Mouse (Mus musculus): Measurements from ENCODE around the gene Stxbp6.
A peak's percentile ranks its signal among the peaks of the same experiment; 100 is the strongest.
"Not testable (repeated sequence)": the region's sequence is repeated elsewhere in the genome, so short reads cannot be mapped to it uniquely, and the experiment has no call there.

Gene Stxbp6

DNA sequence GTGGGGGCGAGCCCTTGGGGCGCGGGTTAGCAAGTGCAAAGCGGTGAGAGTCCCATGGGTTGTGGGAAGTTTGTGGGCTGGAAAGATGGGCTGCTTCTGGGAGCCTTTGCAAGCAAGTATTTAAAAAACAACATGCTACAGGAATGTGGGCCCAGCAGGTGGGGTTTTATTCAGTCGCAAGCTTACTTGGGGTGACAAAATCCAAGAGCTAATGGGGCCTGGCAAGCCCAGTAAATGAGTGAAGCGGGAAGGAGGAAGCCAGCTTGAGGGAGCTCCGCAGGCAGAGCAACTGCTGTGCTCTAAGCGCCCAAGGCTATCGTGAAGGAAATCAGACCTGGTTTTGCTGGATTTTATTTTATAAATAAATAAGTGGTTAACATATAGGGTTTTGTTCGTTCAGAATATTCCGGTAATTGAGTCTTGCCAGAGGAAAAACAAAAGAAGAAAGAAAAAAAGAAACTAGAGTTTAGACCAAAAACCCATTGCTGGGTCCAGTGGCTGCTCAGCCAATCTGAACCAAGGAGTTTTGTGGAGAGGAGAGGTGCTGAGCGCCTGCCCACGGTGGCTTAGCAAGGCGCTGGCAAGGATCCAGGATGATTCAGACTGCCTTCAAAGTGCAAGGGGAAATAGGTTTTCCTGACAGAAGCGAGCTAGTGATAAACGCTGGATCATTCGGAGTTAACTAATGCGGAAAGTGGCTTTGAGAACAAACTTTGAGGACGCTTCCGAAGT lies at the start of gene Stxbp6:
TSS of gene Stxbp6 (minus strand) at position 99 of the 732 bp plus-strand sequence.
- no peak for DNase-seq (ENCODE audit: low spot score in 2 of 2)

DNA sequence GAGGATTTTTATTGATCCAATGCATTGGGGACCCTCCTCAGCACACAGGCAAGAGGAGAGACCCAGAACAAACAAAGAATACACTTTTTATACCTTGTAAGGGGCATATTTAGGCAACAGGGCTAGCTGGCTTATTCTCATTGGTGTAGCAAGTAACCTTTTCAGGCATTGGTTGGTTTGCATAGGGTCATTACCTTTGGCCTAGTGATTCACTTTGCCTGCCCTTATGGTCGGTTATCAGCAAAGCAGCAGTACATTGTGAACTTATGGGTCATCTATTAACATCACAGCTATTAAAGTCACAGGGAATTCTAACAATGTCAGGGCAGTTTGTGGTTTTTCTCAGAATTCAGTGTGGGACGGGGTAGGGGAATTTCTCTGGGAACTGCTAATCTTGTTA lies 28.4 kb upstream of the Stxbp6 start:
- not testable (repeated sequence) for DNase-seq (ENCODE audit: low spot score in 2 of 2)

DNA sequence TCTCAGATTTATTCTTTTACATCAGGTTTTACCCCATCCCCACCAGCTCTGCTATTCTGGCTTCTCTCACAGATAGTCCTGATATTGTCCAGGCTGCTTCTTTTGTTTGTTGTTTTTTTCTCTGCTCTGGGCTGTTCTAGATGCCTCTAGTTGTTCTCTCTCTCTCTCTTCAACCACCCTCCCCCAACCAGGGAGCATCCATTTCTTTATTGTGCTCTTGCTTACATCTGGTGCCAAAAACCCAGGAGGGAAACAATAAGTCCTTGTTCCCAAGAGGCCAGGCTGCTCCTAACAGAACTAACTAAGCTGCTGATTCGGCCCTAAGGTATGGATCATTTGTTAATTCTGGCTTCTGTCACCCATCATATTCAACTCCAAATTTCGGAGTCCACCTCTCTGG lies 19.2 kb upstream of the Stxbp6 start:
- DNase-seq (ENCODE audit: low spot score in 2 of 2): no peak

DNA sequence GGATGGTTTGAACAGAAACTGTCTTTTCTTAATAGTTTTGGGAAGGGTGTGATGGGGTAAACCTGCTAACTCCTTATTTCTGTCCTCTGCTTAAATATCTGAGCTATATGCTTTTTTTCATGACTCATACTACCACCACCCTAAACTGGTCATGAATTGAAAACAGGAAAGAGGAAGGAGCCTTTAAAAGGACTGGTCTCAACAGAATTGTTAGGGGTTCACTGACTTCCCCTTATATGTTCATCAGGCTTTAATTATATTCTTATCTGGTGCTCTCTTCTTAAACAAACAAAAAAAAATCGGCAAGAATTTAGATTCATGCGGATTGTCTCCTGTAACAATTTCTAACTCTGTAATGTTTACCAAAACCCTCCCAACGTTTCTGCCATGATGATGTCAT lies 17.9 kb upstream of the Stxbp6 start:
- no peak for DNase-seq (ENCODE audit: low spot score in 2 of 2)

DNA sequence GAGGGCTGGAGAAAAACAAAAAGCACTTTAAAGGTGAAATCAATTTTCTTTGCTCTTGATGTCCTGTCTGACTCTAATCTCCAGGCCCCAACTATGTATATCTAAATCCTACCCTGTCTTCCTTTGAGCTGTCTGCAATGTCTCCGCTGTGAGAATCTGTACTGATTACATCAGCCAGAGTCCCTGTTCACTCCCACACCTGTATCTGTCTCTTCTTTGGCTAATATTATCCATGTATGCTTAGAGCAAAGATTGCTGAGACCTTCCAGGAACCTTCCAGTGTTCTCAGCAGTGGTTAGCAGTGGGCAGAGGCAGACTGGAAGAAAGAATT lies 8.6 kb upstream of the Stxbp6 start:
- no peak for DNase-seq (ENCODE audit: low spot score in 2 of 2)

DNA sequence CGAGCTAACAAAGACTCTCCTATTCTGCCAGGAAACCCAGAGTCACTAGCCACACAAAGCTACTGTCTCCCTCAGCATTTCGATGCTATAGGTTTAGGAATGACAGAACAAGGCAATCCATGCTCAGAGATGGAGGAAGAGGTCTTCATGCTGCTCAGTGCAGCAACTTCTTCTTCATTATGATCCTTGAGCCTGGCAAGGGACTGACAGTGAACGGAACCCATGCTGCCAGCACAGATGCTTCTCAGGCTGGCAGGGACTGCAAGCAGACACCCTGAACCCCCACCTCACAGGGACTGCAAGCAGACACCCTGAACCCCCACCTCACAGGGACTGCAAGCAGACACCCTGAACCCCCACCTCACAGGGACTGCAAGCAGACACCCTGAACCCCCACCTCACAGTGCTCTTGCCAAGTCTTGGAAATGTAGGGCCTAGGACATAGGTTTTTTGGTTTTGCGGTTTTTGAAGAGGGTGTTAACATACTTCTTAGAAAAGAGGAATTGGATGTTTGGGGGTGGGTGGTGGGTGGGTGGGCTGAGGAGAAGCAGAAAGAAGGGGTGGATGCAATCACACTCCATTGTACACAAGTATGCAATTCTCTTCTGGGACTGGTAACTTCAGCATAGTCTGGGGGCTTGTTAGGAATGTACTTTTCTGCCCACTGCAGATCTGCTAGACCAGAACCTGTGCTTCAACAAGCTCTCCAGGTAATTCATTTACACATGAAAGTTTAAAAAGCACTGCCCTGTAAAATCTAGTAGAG lies 8.1 kb upstream of the Stxbp6 start:
- DNase-seq (ENCODE audit: low spot score in 2 of 2): no peak

DNA sequence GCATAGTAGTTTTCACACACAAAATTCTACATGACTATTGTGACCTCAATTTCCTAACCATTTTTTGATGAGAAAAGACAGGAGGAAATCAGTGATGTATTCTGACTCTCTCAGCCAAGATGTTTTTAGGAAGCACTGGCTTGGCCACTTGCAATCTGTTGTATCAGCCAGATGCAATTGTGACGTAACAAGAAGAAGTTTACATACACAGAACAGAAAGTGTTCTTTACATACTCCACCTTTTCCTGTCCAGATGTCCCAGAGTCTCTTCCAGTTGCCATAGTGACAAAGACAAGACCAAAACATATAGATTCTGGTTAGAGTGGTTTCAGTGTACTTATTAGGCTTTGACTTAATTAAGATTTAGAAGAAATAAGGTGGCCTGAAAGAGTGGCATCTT lies 7.1 kb upstream of the Stxbp6 start:
- DNase-seq (ENCODE audit: low spot score in 2 of 2): no peak

DNA sequence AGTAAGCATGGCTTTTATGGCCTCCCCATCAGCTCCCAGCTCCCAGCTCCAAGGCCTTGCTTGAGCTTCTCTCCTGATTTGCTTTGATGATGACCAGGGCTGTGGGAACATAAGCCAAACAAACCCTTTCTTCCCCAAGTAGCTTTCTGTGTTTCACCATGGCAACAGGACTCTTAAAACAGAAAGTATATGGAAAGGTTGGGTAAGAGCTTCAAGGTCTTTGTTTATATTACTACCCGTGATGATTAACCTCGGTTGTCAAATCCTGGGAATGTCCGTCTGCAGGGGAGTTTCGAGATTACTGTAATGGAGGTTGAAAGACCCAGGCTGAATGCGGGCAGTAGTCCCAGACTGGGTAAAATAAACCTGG lies 6.2 kb upstream of the Stxbp6 start:
- no peak for DNase-seq (ENCODE audit: low spot score in 2 of 2)

DNA sequence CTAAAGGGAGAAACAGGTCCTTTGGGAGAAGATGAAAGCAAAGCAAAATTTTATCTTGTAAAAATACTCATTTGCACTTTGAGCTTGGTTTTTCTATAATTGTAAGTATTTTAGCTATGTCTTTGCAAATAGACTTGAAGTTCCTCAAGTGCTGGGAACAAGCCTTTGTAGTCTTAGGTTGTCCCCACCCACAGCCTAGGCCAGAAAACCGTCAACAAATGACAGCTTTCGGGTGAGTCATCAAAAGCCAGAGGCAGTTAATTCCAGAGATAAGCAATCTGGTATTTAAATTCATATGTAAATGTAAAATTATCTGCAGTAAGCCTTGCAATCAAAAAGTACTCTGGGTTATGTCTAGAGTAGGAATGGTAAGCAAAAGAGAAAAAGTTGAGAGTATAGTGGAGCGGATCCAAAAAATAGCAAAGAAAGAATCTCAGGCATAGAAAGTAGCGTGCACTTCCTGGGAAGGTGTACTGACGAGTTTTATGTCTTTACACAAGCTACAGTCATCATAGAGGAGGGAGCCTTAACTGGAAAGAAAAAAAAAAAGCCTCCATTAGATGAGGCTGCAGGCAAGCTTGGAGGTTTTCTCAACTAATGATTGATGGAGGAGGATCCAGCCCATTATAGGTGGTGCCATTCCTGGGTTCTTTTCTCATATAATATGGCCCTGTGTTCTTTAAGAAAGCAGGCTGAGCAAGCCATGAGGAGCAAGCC lies 5.7 kb upstream of the Stxbp6 start:
- no peak for DNase-seq (ENCODE audit: low spot score in 2 of 2)

DNA sequence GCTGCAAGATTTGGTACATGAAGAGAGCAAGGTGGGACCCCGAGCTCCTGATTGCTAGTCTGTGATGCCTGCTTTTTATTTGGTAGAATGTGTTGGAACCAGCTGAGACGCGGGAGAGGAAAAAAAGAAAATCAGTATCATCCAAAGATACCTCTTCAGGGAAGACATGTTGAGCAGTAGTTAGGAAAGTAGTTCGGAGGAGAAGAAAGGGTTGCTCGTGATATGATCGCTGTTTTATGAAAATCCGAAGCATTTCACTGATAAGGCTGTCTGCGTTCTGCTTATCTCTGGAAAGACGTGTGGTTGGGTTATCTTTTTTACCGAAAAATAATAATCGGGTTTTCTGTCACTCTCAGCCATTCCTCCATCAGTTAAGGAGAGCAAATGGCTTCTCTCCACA lies 1.1 kb upstream of the Stxbp6 start:
- DNase-seq (ENCODE audit: low spot score in 2 of 2): no peak

DNA sequence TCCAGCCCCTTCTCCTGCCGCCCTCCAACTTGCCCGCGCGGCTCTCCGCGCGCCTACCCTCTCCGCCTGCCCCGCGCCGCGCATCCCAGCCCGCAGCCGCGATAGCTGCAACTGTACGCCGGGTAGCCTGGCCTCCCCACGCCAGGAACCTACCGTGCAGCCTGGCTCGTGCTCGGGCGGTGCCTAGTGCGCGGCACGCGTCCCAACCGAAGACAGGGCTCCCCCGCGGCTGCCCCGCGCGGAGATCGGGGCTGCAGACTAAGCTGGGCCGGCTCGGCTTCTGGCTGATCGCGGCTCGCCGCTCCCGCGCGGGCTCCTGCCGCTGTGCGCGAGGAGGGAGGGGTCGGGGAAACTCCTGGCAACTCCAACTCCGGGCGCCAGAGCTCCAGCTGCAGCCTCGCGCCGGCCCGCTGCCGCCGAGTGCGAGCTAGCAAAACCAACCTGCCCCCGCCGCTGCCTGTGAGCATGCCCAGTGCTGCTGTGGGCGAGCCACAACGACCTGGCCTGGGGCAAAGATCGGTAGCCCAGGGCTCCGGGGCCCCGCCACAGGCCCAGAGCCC lies 387 bp downstream of the Stxbp6 start:
- DNase-seq (ENCODE audit: low spot score in 2 of 2): peak in 1 of 2 experiments; percentile 1

DNA sequence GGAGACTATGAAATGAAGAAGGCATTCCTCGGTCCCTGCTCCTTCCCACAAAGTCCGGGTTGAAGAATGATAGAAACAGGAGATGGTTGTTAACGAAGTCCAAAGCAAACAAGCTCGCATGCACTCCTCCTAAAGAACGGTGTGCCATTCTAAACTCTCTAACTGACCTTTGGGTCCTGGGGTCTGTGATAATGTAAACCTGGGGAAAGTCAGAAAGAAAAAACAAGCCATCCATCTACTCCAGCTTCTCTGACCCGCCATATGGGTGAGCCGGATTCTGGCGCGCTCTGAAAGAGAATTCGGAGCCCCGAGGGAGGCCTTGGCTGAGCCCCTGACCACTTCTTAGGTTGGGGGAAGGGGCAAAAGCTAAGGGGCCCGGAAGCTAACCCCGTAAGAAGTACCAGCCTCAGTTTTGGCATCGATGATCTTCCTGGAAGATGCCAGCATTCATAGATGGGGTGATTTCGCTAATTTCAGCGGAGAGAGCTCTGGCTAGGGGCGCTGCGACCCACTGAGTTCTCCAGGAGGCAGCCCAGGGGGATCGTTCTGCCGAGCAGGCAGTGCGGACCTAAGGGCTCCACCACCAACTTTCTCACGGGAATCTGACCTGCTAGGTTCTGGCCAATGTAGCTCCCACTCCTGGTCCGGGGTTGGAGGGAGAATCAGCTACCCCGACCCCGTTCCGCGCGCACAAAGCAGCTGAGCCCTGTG lies 1.0 kb downstream of the Stxbp6 start:
- no peak for DNase-seq (ENCODE audit: low spot score in 2 of 2)

DNA sequence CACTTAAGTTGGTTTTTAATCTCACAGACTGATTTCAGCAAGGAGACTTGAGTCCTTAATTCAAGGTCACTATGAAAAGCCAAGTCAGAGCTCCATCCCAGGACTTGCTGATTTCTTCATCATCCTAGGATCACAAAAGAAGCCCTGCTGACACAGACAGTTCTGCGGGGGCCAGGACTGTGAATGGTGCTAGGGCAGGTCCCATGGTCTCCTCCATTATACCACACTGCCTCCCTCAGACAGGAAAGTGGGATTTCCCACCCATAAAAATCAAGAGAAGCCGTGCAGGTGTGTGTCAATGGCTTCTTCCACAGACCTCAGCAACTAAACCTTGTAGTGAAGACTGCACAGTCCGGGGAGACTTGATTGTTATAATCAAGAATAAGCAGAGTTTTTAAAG lies 2.3 kb downstream of the Stxbp6 start:
- no peak for DNase-seq (ENCODE audit: low spot score in 2 of 2)

DNA sequence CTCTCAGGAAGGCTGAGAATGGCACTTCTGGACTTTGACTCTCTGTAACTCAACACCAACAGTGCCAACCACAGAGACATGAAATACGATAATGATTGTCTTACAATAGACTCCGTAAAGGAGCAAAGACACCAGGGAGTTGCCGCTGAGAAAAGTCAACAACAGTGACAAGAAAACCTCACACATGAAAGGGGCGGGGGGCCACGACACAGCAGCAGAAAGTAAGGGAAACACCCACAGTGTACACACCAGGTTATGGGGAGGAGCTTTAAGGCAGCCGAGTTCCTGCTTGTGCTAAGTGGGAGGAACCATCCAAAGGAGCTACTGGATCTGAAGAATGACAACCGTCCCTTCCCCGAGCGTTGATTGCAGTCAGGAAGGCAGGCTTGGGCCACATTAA lies 4.3 kb downstream of the Stxbp6 start:
- no peak for DNase-seq (ENCODE audit: low spot score in 2 of 2)

DNA sequence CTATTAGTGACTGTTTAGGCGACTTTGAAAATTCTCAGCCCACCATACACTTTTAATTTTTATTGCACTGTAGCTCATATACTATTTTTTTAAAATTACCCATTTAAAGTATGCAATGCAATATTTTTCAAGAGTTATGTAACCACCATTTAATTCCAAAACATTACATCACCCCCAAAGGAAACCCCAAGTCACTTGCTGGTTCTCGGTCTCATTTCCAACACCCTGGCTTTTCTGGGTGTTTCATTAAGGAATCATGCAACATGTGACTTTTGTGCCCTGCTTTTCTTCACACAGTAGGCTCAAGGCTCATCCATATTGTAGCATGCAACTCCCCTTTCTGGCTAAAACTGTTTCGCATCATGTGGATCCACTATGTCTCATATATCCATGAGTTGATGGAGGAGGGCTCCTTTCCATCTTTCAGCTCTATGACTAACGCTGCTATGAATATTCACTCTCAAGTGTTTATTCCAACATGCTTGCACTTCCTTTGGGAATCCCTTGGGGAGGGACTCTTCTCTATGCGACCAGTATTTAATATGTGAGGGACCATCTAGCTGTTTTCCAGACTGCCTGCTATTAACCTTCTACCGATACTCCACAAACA lies 6.3 kb downstream of the Stxbp6 start:
- DNase-seq (ENCODE audit: low spot score in 2 of 2): no peak

DNA sequence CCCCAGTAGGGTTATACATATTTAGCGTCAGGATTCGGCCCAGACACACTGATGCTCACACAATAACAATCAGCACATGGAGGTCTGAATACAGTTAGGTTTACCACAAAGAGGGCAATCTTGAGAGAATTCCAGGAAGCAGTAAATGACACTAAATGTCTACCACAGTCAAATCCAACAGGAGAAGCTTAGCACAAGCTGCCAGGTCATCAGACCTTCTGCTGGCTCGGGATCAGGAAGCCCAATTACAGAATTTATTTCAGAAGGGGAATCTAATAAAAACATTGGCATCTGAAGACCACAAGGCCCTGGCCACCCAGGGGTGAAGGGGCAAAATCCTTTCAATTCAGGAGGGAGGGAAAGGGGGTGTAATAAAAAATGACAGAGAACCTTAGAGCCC lies 6.8 kb downstream of the Stxbp6 start:
- DNase-seq (ENCODE audit: low spot score in 2 of 2): no peak

DNA sequence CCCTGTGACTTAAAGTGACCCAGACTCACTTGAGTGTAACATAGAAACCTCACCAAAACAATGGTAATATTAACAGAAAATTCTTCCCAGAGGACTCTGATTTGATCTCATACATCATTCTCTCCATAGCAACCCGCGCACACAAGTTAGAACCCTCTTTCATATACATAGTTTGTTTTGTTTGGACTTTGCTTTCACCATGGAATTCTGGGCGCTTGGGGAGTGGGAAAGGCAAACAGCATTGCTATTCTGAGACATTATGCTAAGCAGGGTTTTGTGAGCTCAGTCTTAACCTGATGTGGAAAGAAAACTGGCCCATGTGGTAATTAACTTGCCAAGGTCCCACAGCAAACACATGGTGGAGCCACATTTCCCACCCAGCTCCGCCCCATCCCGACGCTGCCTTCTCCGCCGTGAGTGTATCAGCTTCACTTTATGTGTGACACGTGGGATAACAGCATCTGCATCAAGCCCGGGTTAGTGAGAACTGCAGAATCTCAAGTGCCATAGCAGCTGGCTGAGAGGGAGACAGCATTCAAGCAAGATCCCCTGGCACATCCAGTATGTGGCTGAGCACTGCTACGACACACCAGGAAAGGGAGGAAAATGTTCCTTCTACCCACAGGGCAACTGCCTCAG lies 7.3 kb downstream of the Stxbp6 start:
- DNase-seq (ENCODE audit: low spot score in 2 of 2): no peak

DNA sequence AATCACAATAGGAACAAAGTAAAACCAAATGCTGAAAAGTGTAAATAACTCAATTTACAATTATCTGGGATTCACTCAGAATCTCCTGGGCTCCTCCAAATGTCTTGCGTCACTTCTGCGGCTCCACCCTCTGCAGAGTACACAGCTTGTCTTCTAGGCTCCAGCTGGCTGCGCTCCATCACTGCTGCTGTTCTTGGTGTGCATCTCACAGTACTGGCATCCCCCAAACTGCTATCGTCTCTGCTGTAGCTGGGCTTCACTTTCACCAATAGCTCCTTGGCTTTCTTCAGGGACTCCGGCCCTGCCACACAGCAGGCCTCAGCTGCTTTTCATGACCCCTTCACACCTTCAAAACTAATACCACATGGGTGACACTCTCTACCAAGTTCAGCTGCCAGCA lies 10.9 kb downstream of the Stxbp6 start:
- no peak for DNase-seq (ENCODE audit: low spot score in 2 of 2)

DNA sequence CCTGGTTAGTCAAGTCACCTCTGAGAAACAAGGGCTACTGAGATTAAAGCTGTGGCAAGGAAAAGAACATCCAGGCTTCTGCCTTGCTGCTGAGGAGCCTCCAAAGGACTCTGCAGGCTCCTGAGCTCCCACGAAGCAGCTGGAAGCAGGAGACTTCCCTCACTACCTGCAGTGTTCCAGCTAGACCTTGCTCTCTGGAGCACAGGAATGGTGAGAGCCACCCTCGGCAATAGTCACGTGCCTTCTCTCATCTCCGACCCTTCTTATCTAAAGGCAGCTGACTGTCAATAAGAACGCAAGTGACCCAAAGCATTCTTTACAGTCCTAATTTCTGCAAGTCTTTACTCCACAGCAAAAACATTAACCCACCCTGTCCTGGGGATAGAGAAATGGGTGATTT lies 13.2 kb downstream of the Stxbp6 start:
- DNase-seq (ENCODE audit: low spot score in 2 of 2): no peak

DNA sequence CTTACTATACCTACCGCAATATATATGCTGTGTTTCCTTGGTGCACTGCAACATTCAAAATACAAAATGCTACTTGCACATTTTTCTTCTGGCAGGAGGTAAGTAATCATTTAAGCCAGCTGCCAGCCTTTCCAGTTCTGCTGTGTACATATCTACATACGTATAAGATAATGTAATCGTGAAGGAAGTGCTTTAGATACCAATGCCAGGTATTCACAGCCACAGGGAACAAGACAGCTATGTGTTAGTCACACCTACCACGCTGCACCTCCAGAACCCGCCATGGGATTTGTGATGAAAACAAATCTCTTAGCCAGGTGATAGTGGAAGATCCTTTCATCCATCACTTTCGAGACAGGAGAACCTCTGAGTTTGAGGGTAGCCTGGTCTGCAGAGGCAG lies 13.7 kb downstream of the Stxbp6 start:
- DNase-seq (ENCODE audit: low spot score in 2 of 2): no peak

DNA sequence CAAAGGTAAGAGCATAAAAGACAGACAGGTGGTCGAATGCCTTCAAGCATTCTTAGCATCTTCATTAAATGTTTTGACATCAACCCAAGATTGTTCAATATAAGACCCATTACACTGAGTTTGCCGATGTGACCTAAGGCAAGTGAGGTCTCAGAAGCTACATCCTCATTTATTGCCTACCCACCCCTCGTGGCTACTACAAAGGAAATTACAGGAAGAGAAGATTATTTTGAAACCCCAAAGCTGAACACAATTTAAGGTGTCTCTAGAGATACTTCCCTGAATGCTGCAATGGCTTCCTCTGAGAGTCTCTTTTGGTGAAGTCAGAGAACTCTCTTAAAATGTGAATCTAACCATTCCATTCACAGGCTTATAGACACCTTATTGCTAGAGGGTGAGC lies 16.5 kb downstream of the Stxbp6 start:
- DNase-seq (ENCODE audit: low spot score in 2 of 2): no peak
